Mouse (Mus musculus): ENCODE data around the gene Gabbr2. TPM values are rescaled to one million over a fixed set of nuclear protein-coding genes. Genes with fewer than 3 reads are reported as not detected.
A peak's percentile ranks its signal among the peaks of the same experiment; 100 is the strongest.

The Gabbr2 gene
- polyA plus RNA-seq (2016; fragmentation: Nextera tagmentation; extraction: Ambion mirVana), result 2.2 and 3.0 TPM in 2 replicates

DNA sequence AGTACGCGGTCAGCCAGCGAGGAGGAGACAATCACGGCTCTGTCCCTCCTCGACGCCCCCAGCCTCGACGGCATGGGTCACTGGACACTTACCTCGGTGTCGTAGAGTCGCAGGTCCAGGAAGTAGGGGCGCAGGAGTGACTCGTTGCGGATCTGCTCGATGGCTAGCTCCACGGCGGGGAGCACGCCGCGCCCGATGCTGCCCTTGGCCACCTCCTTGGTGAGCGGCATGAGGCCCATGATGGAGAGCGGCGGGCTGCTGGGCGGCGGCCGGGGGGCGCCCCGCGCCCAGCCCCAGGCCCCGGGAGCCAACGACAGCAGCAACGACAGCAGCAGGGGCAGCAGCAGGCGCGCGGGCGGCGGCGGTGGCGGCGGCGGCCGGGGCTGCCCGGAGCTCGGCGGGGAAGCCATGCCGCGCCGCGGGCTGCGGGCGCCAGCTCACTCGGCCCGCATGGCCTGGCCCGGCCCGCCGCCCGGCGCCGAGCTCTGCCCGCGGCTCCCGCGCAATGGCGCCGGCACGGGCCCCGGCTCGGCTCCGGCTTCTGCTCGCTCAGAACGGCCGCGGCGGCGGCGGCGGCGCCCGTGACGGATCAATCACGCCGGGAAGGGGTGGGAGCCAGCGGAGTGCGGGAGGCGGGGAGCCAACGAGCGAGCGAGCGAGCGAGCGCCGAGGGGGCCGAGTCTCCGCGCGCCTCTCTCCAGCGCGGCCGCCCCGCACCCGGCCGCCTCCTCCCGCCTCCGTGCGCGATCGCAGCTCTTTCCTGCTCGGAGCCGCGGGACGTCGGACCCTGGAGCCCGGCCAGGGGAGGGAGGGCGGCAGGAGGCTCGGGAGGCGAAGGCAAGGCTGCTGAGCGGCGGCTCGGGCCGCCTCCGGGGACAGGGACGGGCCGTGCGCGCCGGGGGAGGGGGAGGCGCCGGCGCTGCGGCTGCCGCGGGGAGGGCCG is at the start of gene Gabbr2:
Gene Gabbr2, minus strand, starts transcription at position 858 of the 943 bp plus-strand sequence.
- Histone ChIP-seq H3K27ac (peak within 1 kb of the TSS; percentile 66; the same call in 1 of the 2 replicates), H3K4me2 (replicated peaks) (peak within 1 kb of the TSS; percentile 93), H3K27me3 (replicated peaks) (peaks cover 62% of the 10 kb centered on the region), H3K36me3 (no peaks in the 10 kb centered on the region), H3K9me3 (no peaks in the 10 kb centered on the region), H3K4me1 (peaks cover 15% of the 10 kb centered on the region), H3K9ac (peak within 1 kb of the TSS; percentile 75), H3K4me3 (peak within 1 kb of the TSS; percentile 66)
- under 1% methylated on average over 109 of the region's 134 CpGs for WGBS
- peak; percentile 74 for ATAC-seq (ENCODE audit: low FRiP score, low read depth)

DNA sequence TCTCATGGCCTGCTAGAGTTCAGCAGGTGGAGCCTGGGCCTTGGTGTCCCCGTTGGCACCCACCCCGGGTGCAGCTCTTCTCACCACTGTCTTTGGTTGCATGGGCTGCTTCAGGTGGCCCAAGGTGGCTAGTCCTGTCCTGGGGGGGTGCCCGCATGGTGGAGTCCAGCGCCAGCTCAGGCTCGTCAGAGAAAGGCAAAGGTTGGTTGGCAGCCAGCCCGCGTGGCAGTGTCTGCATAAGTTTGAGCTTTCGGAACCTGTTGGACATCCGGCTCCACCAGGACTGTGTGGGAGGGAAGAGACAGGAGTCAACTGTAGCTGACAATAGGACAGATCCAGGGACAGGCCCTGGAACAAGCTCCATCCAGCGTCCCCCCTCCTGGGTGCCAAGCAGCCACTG is 47.9 kb upstream of the Gabbr2 start:
- ATAC-seq (ENCODE audit: low FRiP score, low read depth), result no peak
- 92% methylated on average over 10 of the region's 10 CpGs for WGBS
- Histone ChIP-seq H3K9ac (no peak overlapping the region), H3K4me1 (peaks cover 13% of the 10 kb centered on the region), H3K9me3 (no peaks in the 10 kb centered on the region), H3K27me3 (replicated peaks) (no peaks in the 10 kb centered on the region), H3K4me2 (replicated peaks) (no peak overlapping the region), H3K36me3 (peaks cover 12% of the 10 kb centered on the region), H3K4me3 (no peak overlapping the region), H3K27ac (no peak overlapping the region)

DNA sequence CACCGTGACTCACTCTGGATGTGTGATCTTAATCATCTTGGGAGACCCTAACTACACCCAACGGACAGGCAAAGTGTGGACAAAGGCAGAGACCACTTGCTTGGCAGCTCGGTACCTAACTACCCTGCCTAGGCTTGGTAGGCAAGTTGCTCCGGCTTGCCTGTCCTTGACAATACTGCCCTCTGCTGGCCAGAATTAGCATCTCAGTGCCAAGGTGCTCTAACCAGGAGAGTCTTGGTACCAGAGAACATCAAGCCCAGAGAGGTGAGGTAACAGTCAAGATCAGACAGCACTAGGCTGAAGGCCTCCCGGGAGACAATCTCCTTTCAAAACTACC is 45.6 kb upstream of the Gabbr2 start:
- Histone ChIP-seq H3K4me2 (replicated peaks) (no peak overlapping the region), H3K27me3 (replicated peaks) (no peaks in the 10 kb centered on the region), H3K4me3 (no peak overlapping the region), H3K27ac (no peak overlapping the region), H3K9me3 (no peaks in the 10 kb centered on the region), H3K9ac (no peak overlapping the region), H3K4me1 (peaks cover 13% of the 10 kb centered on the region), H3K36me3 (peaks cover 12% of the 10 kb centered on the region)
- ATAC-seq (ENCODE audit: low FRiP score, low read depth), result peak; percentile 51
- 19% methylated on average over 5 of the region's 5 CpGs for WGBS

- Histone ChIP-seq H3K27me3 (replicated peaks) (no peaks in the 10 kb centered on the region), H3K4me1 (peaks cover 13% of the 10 kb centered on the region), H3K4me2 (replicated peaks) (no peak overlapping the region), H3K4me3 (no peak overlapping the region), H3K36me3 (peaks cover 12% of the 10 kb centered on the region), H3K9me3 (no peaks in the 10 kb centered on the region), H3K9ac (no peak overlapping the region), H3K27ac (no peak overlapping the region)
- WGBS, result 43% methylated on average over 13 of the region's 13 CpGs
- ATAC-seq (ENCODE audit: low FRiP score, low read depth), result peak; percentile 51
Measured at GRCm38 (mm10) chr4:47036486-47037320, 45.0 kb upstream of the Gabbr2 start.

- WGBS, result 76% methylated on average over 14 of the region's 14 CpGs
- Histone ChIP-seq H3K36me3 (peaks cover 12% of the 10 kb centered on the region), H3K4me1 (peaks cover 13% of the 10 kb centered on the region)
Measured at GRCm38 (mm10) chr4:47035536-47035935, 43.9 kb upstream of the Gabbr2 start.

GRCm38 (mm10) chr4:47032171-47032570 is 40.5 kb upstream of the Gabbr2 start:
- WGBS, result 83% methylated on average over 8 of the region's 8 CpGs
- no peak overlapping the region for H3K27ac ChIP-seq
- H3K27me3 ChIP-seq (replicated peaks), result no peaks in the 10 kb centered on the region
- no peaks in the 10 kb centered on the region for H3K9me3 ChIP-seq
- no peak overlapping the region for H3K4me2 ChIP-seq (replicated peaks)
- H3K4me3 ChIP-seq, result no peak overlapping the region
- peaks cover 12% of the 10 kb centered on the region for H3K4me1 ChIP-seq
- H3K36me3 ChIP-seq, result no peaks in the 10 kb centered on the region
- ATAC-seq (ENCODE audit: low FRiP score, low read depth), result no peak
- H3K9ac ChIP-seq, result no peak overlapping the region

More at GRCm38 (mm10) chr4:47035536-47035935, 43.9 kb upstream of the Gabbr2 start:
- ATAC-seq (ENCODE audit: low FRiP score, low read depth), result no peak
- H3K9ac ChIP-seq, result no peak overlapping the region
- no peaks in the 10 kb centered on the region for H3K9me3 ChIP-seq
- no peak overlapping the region for H3K4me3 ChIP-seq
- H3K4me2 ChIP-seq (replicated peaks), result no peak overlapping the region
- no peak overlapping the region for H3K27ac ChIP-seq
- H3K27me3 ChIP-seq (replicated peaks), result no peaks in the 10 kb centered on the region

GRCm38 (mm10) chr4:47028791-47029190 is 37.1 kb upstream of the Gabbr2 start:
- no peaks in the 10 kb centered on the region for H3K4me1 ChIP-seq
- H3K4me3 ChIP-seq, result no peak overlapping the region
- no peak overlapping the region for H3K4me2 ChIP-seq (replicated peaks)
- H3K27me3 ChIP-seq (replicated peaks), result no peaks in the 10 kb centered on the region
- no peak for ATAC-seq (ENCODE audit: low FRiP score, low read depth)
- H3K36me3 ChIP-seq, result peaks cover 11% of the 10 kb centered on the region
- no peak overlapping the region for H3K9ac ChIP-seq
- 90% methylated on average over 5 of the region's 5 CpGs for WGBS
- H3K9me3 ChIP-seq, result no peaks in the 10 kb centered on the region
- H3K27ac ChIP-seq, result no peak overlapping the region

GRCm38 (mm10) chr4:47023949-47024348 is 32.3 kb upstream of the Gabbr2 start:
- H3K27ac ChIP-seq, result no peak overlapping the region
- H3K27me3 ChIP-seq (replicated peaks), result no peaks in the 10 kb centered on the region
- no peak for ATAC-seq (ENCODE audit: low FRiP score, low read depth)
- H3K36me3 ChIP-seq, result peaks cover 11% of the 10 kb centered on the region
- no peaks in the 10 kb centered on the region for H3K9me3 ChIP-seq
- H3K4me1 ChIP-seq, result no peaks in the 10 kb centered on the region
- no peak overlapping the region for H3K9ac ChIP-seq
- 72% methylated on average over 6 of the region's 6 CpGs for WGBS
- H3K4me2 ChIP-seq (replicated peaks), result no peak overlapping the region
- H3K4me3 ChIP-seq, result no peak overlapping the region

GRCm38 (mm10) chr4:47022804-47023603 is 31.3 kb upstream of the Gabbr2 start:
- H3K4me2 ChIP-seq (replicated peaks), result no peak overlapping the region
- H3K27ac ChIP-seq, result no peak overlapping the region
- ATAC-seq (ENCODE audit: low FRiP score, low read depth), result no peak
- H3K4me3 ChIP-seq, result no peak overlapping the region
- 80% methylated on average over 10 of the region's 10 CpGs for WGBS
- H3K9me3 ChIP-seq, result no peaks in the 10 kb centered on the region
- H3K9ac ChIP-seq, result no peak overlapping the region
- H3K36me3 ChIP-seq, result peaks cover 11% of the 10 kb centered on the region
- no peaks in the 10 kb centered on the region for H3K4me1 ChIP-seq
- H3K27me3 ChIP-seq (replicated peaks), result no peaks in the 10 kb centered on the region

DNA sequence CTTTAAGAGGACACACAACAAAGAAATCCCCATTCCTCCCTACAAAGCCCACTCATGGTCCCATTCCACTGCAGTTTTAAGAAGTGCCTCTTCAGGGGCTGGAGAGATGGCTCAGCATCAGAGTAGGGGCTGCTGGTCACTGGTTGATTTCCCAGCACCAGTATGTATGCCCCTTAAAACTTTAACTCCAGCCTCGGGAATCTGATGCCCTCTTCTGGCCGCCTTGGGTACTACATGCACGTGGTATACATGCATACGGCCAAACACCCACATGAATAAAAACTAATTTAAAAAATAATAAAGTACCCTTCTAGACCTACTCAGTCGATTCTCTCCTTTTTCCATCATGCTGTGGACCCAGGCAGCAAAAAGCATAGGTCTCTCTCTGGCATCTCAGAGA is 28.9 kb upstream of the Gabbr2 start:
- Histone ChIP-seq H3K4me2 (replicated peaks) (no peak overlapping the region), H3K27me3 (replicated peaks) (no peaks in the 10 kb centered on the region), H3K4me3 (no peak overlapping the region), H3K36me3 (peaks cover 9% of the 10 kb centered on the region), H3K4me1 (no peaks in the 10 kb centered on the region), H3K9me3 (no peaks in the 10 kb centered on the region), H3K27ac (no peak overlapping the region), H3K9ac (no peak overlapping the region)
- 11% methylated on average over 5 of the region's 5 CpGs for WGBS
- no peak for ATAC-seq (ENCODE audit: low FRiP score, low read depth)

GRCm38 (mm10) chr4:47015156-47015555 is 23.5 kb upstream of the Gabbr2 start:
- H3K27me3 ChIP-seq (replicated peaks), result no peaks in the 10 kb centered on the region
- H3K4me2 ChIP-seq (replicated peaks), result no peak overlapping the region
- H3K4me1 ChIP-seq, result no peaks in the 10 kb centered on the region
- no peak for ATAC-seq (ENCODE audit: low FRiP score, low read depth)
- no peak overlapping the region for H3K27ac ChIP-seq
- no peak overlapping the region for H3K9ac ChIP-seq
- 43% methylated on average over 3 of the region's 3 CpGs for WGBS
- no peak overlapping the region for H3K4me3 ChIP-seq
- H3K9me3 ChIP-seq, result no peaks in the 10 kb centered on the region
- peaks cover 9% of the 10 kb centered on the region for H3K36me3 ChIP-seq

Measured in neural tube, embryonic 12.5 days (tissue).